Mouse (Mus musculus) hindbrain, postnatal 0 days (tissue): ENCODE measurements around the gene Cdkn1c. TPM values are rescaled to one million over a fixed set of nuclear protein-coding genes. Genes with fewer than 3 reads are reported as not detected.

Experiments used
- ATAC-seq: fragments of 200-750 bp; cut with Nextera tagmentation; 2 replicates; pipeline ENCODE4 v1.8.0; 2017; ENCODE audit warnings: mild to moderate bottlenecking, moderate TSS enrichment, moderate library complexity
- DNase-seq: peaks from one replicate; pipeline ENCODE4 v3.0.0-alpha.2; 2015; ENCODE audit warnings: low spot score
- H3K27ac ChIP-seq: fragments of 300-500 bp; sonication (generic); 2 replicates; pipeline ENCODE4 v1.5.1; 2014; ENCODE audit warnings: mild to moderate bottlenecking
- H3K27me3 ChIP-seq: fragments of 300-500 bp; sonication (generic); 2 replicates; pipeline ENCODE4 v1.6.1; 2014; ENCODE audit warnings: low read length, mixed read lengths; ENCODE audit not compliant: insufficient read depth
- H3K36me3 ChIP-seq: fragments of 300-500 bp; sonication (generic); 2 replicates; pipeline ENCODE4 v1.6.1; 2014; ENCODE audit warnings: low read length, mixed read lengths; ENCODE audit not compliant: insufficient read depth
- H3K4me1 ChIP-seq: fragments of 300-500 bp; sonication (generic); 2 replicates; pipeline ENCODE4 v1.6.1; 2014; ENCODE audit warnings: antibody characterized with exemption, low read length, mixed read lengths; ENCODE audit not compliant: insufficient read depth
- H3K4me2 ChIP-seq: fragments of 300-500 bp; sonication (generic); 2 replicates; pipeline ENCODE4 v1.6.1; 2014; ENCODE audit warnings: low read depth, mild to moderate bottlenecking, low read length, moderate library complexity, mixed read lengths
- H3K4me3 ChIP-seq: fragments of 300-500 bp; sonication (generic); 2 replicates; pipeline ENCODE4 v1.5.1; 2014; ENCODE audit warnings: low read length
- H3K9ac ChIP-seq: fragments of 300-500 bp; sonication (generic); replicated peaks from 2 replicates; pipeline ENCODE4 v1.6.1; 2014; ENCODE audit warnings: mild to moderate bottlenecking, low read length, moderate library complexity, mixed read lengths
- H3K9me3 ChIP-seq: fragments of 300-500 bp; sonication (generic); 2 replicates; pipeline ENCODE4 v1.6.1; 2016; ENCODE audit warnings: low read length, mixed read lengths
- CTCF ChIP-seq: IDR thresholded peaks from 2 replicates; pipeline ENCODE4 v1.5.1; 2016; ENCODE audit warnings: antibody characterized with exemption, control low read depth, low read depth
- WGBS: fragments of 180-500 bp; shearing (Covaris S2); extraction: QIAGEN DNeasy Blood & Tissue Kit; methylation state at CpG from one replicate; pipeline ENCODE4 v1.1.7; 2014; 5-methylcytosine and 5-hydroxymethylcytosine counted together
- polyA plus RNA-seq: library from polyadenylated mRNA; unstranded; fragments of >200 nt; fragmentation: Nextera tagmentation; extraction: Ambion mirVana; gene quantifications from 2 replicates; pipeline ENCODE4 v1.2.1, GENCODE M21; 2015
- total RNA-seq: library from RNA; depleted of rRNA; stranded (reverse); fragments of >200 nt; gene quantifications from 2 replicates; pipeline ENCODE4 v1.2.3, GENCODE M21; 2014

Cdkn1c gene
- total and polyA plus RNA-seq, 2 experiments from 2014 or later, result 127 to 144 TPM

GRCm38 (mm10) chr7:143502418-143503200 lies 41.8 kb upstream of the Cdkn1c start, which contains the start of gene Phlda2:
Phlda2 (minus strand) TSS chr7:143503150.
- ATAC-seq (no peak), DNase-seq (no peak)
- Histone ChIP-seq H3K9ac (no peak within 1 kb of the TSS; the same call in 1 of the 2 replicates), H3K4me2 (peak within 1 kb of the TSS; percentile 70), H3K4me3 (peak within 1 kb of the TSS; percentile 39), H3K4me1 (0 out of 2 replicates have a peak, but pooled peaks cover 2% of the 10 kb centered on the region), H3K36me3 (no peaks in the 10 kb centered on the region), H3K9me3 (no peaks in the 10 kb centered on the region), H3K27me3 (peaks cover 30% of the 10 kb centered on the region), H3K27ac (no peak within 1 kb of the TSS)
- 4% methylated on average over 50 of the region's 51 CpGs for WGBS
- no peak for TF ChIP-seq CTCF

DNA sequence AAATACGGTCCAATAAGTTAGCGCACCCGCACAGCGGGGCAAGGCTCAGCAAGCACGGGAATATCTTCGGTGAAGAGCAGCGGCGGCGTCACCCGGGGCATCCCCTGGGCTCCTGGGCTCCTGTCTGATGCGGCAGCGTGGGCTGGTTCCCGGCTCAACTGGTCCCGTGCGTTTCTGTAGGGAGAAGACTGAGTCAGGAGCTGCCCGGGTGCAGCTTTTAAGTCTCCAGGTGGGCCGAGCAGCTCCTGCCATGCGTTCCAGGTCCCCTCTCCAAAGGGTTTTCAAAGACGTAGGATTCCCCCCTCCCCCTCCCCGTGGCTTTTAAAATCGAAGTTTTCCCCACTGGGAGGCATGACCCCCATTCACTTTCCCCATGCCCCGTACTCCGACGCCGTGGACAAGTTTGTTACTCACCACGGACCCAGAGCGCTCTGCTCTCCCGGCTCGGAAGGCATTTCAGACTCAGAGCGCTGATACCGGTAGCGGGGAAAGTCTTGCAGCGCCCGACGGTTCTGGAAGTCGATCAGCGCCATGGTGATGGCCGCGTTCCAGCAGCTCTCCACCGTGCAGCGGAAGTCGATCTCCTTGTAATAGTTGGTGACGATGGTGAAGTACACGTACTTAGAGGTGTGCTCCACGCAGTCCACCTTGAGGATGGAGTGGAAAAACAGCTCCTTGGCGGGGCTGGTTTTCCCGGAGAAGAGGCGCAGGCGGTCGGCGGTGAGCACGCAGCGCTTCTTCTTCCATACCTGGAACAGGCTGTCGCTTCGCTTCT lies 41.0 kb upstream of the Cdkn1c start:
- DNase-seq (peak; percentile 58), ATAC-seq (no peak)
- no peak overlapping the region; the same call in 1 of the 2 replicates for H3K9ac ChIP-seq
- H3K36me3 ChIP-seq, result no peaks in the 10 kb centered on the region
- H3K9me3 ChIP-seq, result no peaks in the 10 kb centered on the region
- H3K27ac ChIP-seq, result no peak overlapping the region
- TF ChIP-seq CTCF, result no peak
- H3K4me3 ChIP-seq, result peak overlapping the region; percentile 39
- H3K27me3 ChIP-seq, result peaks cover 30% of the 10 kb centered on the region
- peak overlapping the region; percentile 70 for H3K4me2 ChIP-seq
- H3K4me1 ChIP-seq, result 0 out of 2 replicates have a peak, but pooled peaks cover 2% of the 10 kb centered on the region
- 3% methylated on average over 55 of the region's 55 CpGs for WGBS

- no peak overlapping the region for H3K4me2 ChIP-seq
- ATAC-seq (no peak), DNase-seq (no peak)
- no peak overlapping the region for H3K27ac ChIP-seq
- 0 out of 2 replicates have a peak, but pooled peaks cover 2% of the 10 kb centered on the region for H3K4me1 ChIP-seq
- H3K9me3 ChIP-seq, result no peaks in the 10 kb centered on the region
- peaks cover 30% of the 10 kb centered on the region for H3K27me3 ChIP-seq
- 43% methylated on average over 2 of the region's 2 CpGs for WGBS
- no peak overlapping the region for H3K4me3 ChIP-seq
- H3K9ac ChIP-seq, result no peak overlapping the region
- H3K36me3 ChIP-seq, result no peaks in the 10 kb centered on the region
- TF ChIP-seq CTCF, result no peak
Observed at GRCm38 (mm10) chr7:143500912-143501311, 40.1 kb upstream of the Cdkn1c start.

GRCm38 (mm10) chr7:143498584-143498983 lies 37.7 kb upstream of the Cdkn1c start:
- H3K4me1 ChIP-seq, result 0 out of 2 replicates have a peak, but pooled peaks cover 2% of the 10 kb centered on the region
- no peak overlapping the region for H3K9ac ChIP-seq
- H3K27ac ChIP-seq, result no peak overlapping the region
- H3K36me3 ChIP-seq, result no peaks in the 10 kb centered on the region
- DNase-seq (no peak), ATAC-seq (no peak)
- WGBS, result 95% methylated on average over 4 of the region's 4 CpGs
- no peaks in the 10 kb centered on the region for H3K9me3 ChIP-seq
- no peak for TF ChIP-seq CTCF
- H3K4me3 ChIP-seq, result no peak overlapping the region
- H3K4me2 ChIP-seq, result no peak overlapping the region
- peaks cover 21% of the 10 kb centered on the region for H3K27me3 ChIP-seq

DNA sequence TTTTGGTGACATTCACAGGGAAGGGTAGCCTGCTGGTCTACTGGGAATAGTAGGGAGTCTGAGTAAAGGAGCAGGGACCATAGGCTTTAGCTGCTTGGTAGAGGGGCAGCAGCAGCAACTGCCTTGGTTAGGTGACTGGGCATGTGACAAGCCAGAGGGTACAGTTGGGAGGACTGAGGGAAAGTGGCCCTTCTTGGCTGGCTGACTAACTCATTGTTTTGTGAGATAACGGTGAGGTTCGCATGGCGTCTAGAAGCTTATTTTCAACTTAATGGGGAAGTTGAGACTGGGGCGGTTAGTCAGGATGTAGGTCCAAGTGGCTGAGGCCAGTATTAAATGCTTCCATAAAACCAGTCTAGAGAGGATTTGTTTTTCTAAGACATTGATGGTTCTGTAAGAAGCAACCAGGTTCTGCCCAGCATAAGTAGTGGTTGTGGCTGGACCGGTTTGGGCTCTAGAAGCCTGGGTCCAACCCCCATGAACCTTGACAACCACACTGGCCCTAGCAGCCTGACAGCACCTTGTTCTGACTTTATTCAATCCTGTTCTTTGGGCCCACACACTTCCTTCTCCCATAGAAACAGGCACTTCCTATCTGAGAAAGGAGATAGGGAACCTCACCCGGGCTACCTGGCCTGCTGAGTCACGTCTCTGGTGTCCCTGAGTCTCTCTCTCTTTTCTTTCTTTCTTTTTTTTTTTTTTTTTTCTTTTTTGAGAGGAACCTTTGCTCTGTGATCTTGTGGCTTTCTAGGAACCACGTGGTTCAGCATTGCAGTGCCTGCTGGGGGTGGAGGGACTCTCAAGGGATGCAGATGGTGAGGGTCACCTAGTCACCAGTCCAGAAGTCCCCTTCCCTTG lies 34.5 kb upstream of the Cdkn1c start:
- Histone ChIP-seq H3K36me3 (no peaks in the 10 kb centered on the region), H3K4me1 (no peaks in the 10 kb centered on the region), H3K4me2 (no peak overlapping the region), H3K9ac (no peak overlapping the region), H3K9me3 (no peaks in the 10 kb centered on the region), H3K27me3 (peaks cover 3% of the 10 kb centered on the region), H3K27ac (no peak overlapping the region), H3K4me3 (no peak overlapping the region)
- no peak for TF ChIP-seq CTCF
- DNase-seq (no peak), ATAC-seq (no peak)
- WGBS, result 82% methylated on average over 8 of the region's 8 CpGs

- no peak for TF ChIP-seq CTCF
- ATAC-seq (no peak), DNase-seq (no peak)
- no peaks in the 10 kb centered on the region for H3K36me3 ChIP-seq
- WGBS, result 86% methylated on average over 6 of the region's 6 CpGs
- no peak overlapping the region for H3K4me2 ChIP-seq
- no peaks in the 10 kb centered on the region for H3K4me1 ChIP-seq
- no peaks in the 10 kb centered on the region for H3K27me3 ChIP-seq
- H3K9ac ChIP-seq, result no peak overlapping the region
- H3K27ac ChIP-seq, result no peak overlapping the region
- no peak overlapping the region for H3K4me3 ChIP-seq
- H3K9me3 ChIP-seq, result no peaks in the 10 kb centered on the region
Observed at GRCm38 (mm10) chr7:143493616-143494126, 32.8 kb upstream of the Cdkn1c start.
